Mouse (Mus musculus) cortical plate, adult 2 months (tissue): ENCODE data around the gene Pgpep1.

Experiments
- CTCF ChIP-seq: fragments of 200-500 bp; IDR thresholded peaks from 2 replicates; pipeline ENCODE4 v1.5.1; 2011; ENCODE audit warnings: mild to moderate bottlenecking, control low read depth, low read length; ENCODE audit not compliant: insufficient read depth; ENCODE audit errors: extremely low read depth
- POLR2A ChIP-seq: fragments of 200-500 bp; IDR thresholded peaks from 2 replicates; pipeline ENCODE4 v1.6.1; 2011; ENCODE audit warnings: mild to moderate bottlenecking, low read length, control low read depth; ENCODE audit not compliant: insufficient read depth; ENCODE audit errors: extremely low read depth

DNA sequence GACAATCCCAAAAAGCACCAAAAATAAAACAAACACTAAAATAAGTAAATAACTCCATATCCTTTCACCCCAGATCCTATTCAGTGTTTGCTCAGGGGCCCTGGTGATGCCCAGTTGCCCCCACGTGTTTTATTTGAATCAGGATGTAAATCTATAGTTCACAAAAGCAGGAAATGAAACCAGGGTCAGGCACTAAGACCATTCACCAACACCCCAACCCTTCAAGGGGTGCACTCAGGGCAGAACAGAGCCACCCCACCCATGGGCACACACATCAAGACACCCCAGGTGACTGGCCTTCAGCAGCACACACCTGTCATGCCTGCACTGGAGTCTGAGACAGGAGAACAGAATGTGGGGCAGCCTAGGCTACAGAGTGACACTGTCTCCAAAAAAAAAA lies 6.1 kb downstream of the Pgpep1 start:
- TF ChIP-seq POLR2A (no peak), CTCF (no peak)
